Mouse (Mus musculus) urinary bladder, postnatal 25 days (tissue): ENCODE results near the gene H2-K1.

Experiments
- DNase-seq: peaks from one replicate; pipeline ENCODE4 v3.0.0; 2022; ENCODE audit warnings: low spot score

H2-K1 gene

DNA sequence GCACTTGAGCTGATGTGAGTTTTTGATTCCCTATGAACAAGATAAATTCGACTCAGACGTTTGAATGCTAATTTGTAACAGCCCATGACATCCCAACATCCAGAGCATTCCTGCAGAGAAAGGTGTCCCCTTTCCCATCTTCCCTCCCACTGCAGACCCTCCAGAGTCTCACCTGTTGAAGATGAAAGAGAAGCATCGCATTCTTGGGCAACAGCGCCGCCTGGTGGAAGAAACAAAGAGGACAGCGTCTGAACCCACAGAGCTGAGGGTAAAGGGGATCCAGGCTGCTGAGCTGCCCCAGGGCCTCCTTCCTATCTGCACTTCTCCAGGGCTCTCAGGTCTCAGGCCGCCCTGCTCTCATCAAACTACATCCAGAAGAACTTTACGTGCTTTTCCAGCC, 18.0 kb downstream of the H2-K1 start:
- peak; percentile 53 for DNase-seq

DNA sequence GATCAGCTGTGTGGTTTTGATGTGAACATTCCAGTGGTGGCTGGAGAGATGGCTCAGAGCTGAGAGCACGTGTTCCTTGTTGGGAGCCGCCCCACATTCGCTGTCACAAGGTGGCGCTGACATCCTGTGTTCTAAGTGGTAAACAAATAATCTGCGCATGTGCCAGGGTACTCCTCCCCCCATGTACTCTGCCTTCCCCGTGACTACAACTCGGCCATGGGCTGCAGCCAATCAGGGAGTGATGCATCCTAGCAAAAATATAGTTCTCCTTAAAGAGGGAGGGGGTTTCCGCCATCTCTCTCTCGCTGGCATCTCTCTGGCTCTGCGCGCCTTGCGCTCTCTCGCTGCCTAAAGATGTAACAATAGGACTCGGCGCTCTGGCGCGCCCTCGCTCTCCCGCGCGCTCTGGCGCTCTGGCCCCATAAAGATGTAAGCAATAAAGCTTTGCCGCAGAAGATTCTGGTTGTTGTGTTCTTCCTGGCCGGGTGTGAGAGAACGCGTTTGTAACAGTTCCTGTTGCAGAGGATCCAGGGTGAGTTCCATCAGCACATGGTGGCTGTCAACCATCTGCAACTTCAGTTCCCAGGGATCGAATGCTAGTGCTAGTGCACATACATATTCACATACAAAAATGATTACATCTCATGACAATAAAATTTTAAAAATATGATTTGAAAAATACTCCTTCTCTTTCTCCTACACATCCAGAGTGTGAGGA, 18.8 kb downstream of the H2-K1 start:
- peak; percentile 62 for DNase-seq

DNA sequence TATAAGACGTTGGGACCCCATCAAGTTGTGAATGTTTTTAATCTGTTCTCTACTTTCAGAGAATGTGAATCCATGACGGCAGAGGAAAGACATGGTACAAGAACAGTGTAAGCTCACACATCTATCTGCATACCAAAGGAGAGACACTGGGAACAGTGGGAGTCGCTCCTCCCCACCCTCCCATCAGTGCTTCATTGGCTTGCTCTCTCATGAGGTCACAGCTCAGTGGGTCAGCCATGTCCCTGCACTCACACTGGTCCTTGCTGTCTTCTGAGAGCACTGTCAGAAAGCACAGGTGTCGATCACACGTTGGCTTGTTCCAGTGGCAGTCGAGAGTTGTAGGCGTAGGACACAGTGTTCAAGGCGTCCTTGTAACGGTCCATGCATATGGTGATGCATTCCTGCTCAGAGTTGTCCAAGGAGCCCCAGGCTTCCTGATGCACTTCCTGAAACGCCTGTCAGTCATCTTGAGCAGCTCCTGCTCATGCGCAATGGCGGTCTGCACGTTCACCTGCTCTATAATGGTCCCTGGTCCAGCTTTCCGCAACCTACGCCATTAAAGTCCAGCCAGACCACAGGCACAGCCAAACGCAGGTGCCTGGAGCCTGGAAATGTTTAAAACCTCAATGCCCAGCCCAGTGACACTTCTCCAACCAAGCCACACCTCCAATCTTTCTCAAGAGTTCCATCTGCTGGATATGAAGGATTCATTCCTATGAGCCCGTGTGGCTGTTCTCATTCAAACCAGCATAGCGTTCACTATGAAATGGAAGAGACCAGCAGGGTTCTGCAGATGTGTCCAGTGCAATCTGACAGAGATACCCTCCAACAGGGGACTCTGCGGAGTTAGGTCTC, 19.7 kb downstream of the H2-K1 start:
- no peak for DNase-seq

DNA sequence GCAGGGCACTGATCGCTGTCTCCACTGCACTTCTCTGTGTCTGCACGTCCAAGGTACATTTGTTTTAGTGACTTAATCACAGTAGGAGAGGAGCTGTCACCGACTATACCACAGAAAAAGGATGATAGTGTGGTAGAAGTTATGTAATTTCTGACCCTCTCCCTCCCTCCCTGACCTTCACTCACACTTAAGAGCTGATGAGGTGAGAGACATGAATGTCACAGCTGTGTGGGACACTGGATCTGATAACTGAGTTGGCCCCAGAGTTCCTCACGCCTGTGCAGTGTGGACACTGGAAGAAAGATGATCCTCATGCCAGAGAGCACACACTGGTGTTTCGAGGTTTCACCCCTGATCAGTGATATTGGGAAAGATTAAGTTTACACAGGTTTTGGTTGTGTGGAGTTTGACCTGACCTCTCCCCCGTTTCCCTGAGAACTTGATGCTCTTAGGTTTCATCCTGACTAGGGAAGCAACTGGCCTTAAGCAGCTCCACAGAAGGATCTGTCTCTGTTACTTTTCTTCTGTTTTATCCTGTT, 20.6 kb downstream of the H2-K1 start:
- no peak for DNase-seq

DNA sequence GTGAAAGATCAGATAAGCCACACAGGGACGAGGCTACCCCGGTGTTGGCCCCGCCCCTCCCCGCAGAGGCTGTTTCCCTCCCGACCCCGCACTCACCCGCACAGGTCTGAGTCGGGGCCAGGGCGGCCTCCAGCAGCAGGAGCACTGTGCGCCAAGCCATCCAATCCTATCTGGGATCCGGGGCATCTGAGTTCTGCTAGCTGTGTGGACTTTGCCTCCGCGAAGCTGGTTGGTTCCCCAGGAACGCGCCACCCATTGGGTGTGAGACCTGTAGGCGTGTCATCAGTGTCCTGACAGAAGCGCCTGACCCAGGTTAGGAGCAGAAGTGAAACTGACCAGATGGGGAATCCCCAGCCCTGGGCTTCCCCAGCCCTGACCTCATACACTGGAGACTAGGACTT, 21.5 kb downstream of the H2-K1 start:
- DNase-seq: peak; percentile 61

DNA sequence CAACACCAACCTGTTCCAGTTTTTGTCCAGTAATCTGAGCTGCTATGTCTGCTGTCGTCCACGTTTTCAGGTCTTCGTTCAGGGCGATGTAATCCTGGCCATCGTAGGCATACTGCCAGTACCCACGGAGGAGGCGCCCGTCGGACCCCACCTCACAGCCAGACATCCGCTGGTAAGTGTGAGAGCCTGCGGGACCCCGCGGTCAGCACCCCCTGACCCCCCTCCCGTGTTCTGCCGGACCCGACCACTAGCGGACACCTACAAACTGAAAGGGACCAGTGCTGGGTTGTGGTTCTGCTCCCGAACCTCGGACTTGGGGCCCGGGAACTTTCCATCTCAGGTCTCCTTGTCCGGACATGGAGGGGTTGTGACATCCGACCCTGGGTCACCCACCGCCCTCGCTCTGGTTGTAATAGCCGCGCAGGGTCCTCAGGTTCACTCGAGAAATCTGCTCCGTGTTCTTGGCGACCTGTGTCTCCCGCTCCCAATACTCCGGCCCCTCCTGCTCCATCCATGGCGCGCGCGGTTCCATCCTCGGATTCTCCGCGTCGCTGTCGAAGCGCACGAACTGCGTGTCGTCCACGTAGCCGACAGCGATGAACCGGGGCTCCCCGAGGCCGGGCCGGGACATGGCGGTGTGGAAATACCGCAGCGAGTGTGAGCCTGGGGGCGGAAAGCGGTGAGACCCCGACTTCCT, 22.1 kb downstream of the H2-K1 start:
- DNase-seq: no peak

DNA sequence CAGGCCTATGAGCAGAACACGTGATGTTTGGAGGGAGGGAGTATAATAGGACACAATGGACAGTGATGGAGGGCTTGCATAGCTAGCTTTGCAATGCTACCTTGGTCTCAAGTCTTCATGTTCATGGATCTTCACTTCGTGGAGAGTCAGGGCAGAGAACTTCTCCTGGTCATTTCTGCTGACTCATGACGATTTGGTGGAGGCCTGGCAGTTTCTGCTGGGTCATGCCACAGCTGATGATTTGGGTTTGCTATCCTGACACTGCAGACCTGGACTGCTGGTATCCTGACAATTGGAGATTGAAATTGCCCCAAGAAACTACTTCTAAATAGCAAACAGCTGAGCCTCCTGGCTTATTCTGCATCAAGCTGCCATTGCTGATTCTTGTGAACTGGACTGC, 26.6 kb downstream of the H2-K1 start:
- DNase-seq: no peak

DNA sequence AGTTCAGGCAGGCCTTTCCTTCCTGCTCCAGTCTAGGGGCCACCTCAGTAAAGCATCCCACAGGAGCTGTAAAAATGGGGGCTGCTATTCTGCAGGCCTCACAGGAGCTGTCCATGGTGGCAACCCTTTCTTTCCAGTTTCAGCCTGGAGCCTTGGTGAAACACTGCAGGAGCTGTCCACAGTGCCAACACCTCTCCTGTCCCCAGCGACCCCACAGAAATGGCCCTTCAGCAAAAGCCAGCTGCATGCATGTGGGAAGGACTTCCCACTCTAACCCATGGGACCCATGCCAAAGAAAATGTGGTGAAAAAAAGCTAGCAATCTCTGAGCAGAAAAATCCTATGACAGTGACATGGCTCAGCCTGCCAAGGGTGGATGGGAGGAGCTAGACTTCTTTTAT, 27.5 kb downstream of the H2-K1 start:
- DNase-seq: no peak

DNA sequence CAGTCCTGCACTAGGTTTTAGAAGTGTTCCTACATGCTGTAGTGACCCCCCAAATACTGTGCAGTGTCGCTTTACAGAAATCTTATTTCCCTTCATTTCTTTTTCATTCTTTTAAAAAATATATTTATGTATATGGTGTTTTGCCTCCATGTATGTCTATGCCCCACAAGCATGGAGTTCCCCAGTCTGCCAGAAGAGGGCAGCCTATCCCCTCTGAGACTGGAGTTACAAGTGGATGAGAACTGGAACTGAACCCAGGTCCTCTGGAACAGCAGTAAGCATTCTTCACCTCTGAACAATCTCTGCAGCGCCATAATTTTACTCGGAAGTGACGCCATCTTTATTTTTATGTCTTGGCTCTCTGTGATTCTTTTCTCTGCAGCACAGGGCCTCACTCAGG, 30.8 kb downstream of the H2-K1 start:
- DNase-seq: no peak

DNA sequence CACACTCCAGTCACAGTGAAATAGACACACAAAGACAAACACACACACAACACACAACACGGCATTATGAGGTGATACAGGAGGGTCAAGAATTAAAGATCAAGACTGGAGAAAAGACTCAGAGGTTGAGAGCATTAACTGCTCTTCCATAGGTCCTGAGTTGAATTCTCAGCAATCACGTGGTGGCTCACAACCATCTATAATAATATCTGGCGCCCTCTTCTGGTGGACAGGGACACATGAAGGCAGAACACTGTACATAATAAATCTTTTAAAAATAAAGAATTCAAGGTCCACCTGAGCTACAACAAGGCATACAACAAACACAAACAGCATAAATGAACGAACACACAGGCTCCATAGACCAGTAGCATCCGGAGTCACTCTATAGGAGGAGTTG, 31.2 kb downstream of the H2-K1 start:
- DNase-seq: no peak

DNA sequence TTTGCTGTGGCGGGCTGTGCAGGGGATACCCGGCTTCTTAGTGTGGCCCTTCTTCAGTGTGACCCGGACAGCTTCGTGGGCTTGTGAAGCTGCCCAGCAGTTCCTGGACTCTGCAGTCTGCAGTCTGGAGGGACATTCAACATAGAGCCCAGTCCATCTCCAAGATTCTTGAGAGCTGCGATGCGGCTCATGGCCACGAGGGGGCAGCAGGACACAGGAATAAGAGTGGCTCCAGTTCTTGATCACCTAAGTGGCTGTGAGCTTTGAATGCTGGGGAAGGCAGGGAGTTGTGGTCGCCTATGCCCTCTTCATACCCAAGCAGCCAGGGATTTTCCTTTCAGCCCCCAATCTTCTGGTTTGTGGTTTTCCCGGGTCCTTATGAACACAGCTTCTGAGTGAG, 31.7 kb downstream of the H2-K1 start:
- peak; percentile 70 for DNase-seq

DNA sequence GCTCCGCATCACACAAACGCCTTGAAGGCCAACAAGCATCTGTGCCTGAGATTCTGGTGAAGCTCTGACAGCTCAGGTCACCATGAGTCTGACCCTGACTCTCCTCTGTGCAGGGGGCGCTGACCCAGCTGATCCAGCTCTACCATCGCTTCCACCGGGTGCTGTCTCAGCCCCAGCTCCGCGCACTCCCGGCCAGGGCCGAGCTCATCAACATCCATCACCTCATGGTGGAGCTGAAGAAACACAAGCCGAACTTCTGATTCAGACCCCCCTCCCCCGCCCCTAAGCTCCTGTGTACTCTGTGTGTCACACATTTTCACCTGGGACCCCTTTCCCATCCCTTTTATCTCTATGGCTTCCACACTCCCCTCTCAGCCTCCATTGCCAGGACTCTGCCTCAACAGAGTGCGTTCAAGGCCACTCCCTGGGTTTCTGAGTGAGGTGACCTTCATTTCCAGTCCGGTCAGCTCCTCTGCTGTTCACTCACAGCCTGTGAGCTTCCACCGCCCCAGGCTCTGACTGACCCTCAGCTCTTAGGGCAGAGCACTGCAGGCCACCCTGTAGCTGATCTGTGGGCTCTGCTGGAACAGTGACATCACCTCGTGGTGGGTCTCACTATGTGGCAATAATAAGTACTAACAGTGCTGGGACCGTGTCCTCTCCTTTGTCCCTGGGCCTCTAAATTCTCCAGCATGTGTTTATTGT, 34.1 kb downstream of the H2-K1 start:
- no peak for DNase-seq

DNA sequence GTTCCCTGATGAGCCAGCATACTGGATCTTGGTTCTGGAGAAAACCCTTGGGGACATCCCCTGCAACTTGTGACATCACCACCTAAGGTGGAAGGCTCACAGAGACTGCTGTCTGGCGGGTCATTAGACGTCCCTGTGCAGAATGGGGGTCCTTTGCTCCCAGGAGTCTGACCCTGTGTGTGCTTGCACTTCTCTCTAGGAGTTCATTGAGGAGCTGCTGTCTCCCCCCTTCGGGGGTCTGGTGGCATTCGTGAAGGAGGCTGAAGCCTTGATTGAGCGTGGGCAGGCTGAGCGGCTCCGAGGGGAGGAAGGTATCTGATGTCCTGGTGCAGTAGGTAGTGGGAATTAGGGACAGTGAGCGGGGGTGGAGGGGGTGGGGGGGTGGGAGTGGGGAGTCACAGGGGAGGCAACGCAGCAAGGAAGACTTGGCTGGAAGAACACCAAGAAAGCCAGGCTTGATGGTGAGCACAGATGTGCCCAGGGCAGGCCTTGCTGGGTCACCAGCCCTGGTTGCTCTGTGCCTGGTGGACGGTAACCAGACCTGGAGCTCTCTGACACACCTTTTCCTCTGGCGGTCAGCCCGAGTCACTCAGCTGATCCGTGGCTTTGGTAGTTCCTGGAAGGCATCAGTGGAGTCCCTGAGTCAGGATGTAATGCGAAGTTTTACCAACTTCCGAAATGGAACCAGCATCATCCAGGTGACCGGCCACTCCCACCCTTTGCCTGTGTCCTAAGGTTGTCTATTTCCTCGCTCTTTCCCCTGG, 34.9 kb downstream of the H2-K1 start:
- no peak for DNase-seq

DNA sequence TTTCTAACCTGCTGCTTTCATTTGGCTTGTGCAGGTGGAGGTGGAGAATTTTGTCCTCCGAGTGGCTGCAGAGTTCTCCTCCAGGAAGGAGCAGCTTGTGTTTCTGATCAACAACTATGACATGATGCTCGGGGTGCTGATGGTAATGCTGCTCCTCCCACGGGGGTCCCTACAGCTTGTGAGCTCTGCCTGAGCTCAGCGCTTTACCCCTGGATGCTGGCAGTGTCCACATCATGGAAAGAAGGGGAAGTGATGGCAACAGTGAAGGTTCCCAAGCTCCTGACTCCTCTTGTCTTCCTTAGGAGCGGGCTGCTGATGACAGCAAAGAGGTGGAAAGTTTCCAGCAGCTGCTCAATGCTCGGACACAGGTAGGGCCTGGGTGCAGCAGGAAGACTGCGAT, 37.3 kb downstream of the H2-K1 start:
- no peak for DNase-seq

DNA sequence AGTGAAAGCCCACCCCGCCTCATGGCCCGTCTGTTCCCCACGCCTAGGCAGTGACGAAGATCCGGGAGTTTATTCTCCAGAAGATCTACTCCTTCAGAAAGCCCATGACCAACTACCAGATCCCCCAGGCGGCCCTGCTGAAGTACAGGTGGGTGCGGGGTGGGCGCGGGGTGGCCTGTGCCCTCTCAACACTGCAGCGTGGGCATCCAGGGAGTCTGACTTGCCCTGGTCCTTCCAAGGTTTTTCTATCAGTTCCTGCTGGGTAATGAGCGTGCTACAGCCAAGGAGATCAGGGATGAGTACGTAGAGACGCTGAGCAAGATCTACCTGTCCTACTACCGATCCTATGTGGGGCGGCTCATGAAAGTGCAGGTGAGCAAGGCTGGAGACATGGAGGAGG, 40.2 kb downstream of the H2-K1 start:
- DNase-seq: no peak

DNA sequence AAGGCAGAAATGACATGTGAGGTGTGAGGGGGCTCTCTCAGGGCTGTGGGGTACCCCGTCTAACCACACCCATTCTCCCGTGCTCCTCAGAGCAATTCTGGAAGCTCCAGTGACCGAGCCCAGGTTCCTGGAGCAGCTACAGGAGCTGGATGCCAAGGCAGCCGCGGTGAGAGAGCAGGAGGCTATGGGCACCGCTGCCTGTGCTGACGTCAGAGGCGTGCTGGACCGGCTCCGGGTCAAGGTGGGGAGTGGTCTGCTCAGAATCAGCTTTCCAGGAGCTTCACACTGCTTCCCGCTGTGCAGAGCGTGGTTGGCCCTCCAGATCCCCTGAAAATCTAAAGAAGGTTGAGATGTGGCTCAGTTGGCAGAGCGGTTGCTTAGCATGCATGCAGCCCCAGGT, 41.0 kb downstream of the H2-K1 start:
- DNase-seq: no peak

DNA sequence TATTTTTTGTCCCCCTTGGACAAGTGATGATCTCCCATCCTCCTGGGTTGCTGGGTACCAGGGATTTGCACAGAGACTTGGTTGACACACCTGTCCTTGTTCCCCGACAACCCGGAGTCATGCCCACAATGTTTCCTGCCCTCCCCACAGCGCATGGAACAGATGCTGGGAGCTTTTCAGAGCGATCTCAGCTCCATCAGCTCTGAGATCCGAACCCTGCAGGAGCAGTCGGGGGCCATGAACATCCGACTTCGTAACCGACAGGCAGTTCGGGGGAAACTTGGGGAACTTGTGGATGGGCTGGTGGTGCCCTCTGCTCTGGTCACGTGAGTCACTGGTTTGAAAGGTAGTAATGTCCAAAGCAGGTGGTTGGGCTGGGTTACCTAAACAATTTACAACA, 41.7 kb downstream of the H2-K1 start:
- no peak for DNase-seq

DNA sequence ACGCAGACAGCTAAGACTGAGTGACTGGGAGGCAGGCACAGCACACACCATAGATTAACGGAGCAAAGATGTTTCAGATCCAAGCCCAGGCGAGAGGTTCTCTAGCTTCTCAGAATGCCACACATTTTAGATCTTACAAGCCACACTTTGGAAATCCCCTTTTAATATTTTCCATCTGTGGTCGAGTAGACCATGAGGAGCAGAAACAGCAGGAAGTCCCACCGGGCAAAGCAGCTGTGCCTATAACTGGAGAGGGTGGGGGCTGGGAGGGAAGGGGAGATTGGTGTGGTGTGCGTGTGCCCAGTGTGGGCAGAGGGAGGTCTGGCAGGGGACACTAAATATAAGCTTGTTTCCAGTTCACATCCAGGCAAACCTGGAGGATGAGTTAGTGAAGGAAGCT, 42.7 kb downstream of the H2-K1 start:
- no peak for DNase-seq

DNA sequence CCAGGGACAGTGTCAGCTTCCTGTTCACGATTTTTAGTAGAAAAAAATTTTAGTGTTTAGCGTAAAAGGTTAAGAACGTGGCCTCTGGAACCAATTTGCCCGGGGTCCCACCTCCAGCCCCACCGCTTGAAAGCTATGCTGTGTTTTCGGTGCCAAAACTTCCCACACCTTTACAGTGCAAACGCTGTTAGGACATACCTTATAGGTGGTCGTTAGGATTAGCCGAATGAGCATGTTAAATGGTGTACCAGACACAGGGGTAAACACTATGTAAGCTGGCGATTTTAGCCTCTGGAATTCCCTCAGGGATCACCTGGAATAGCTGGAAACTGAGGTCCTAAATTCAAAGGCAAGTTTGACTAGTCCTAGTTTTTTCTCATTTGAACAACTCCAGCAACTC, 43.8 kb downstream of the H2-K1 start:
- no peak for DNase-seq

DNA sequence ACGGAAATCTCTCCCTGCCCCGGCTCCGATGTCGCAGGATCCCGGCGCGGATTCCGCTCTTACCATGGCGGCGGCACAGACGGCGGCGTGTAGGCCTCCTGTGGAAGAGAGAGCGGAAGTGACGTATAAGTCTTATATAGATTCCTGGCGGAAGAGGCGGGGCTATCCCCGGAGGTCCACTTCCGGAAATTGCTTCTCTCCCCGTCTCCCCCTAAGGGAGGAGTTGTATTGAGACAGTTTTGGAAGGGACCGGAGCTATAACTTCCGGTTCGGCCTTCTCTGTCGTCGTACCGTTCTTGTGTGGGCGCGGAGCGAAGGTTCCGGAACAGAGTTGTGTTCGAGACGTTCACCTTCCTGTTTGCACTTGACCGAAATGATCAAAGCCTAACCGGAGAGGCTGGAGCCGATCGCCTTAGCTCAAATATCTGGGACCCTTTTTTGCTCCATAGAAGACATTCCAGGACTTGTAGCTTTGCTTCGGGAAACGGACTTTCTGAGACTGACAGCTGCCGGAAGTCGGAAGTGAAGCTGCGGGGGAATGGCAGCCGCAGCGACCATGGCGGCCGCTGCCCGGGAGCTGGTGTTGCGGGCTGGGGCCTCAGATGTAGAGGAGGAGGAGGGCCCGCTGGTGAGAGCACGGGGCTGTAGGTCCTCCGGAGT, 44.5 kb downstream of the H2-K1 start, which contains the start of the genes Vps52 and Rps18:
Vps52 (plus strand) TSS at position 258 of the 660 bp plus-strand sequence.
Rps18 (minus strand) TSS at position 447 of the 660 bp plus-strand sequence.
- peak; percentile 91 for DNase-seq
